Mouse (Mus musculus) midbrain, embryonic 15.5 days (tissue): ENCODE results near the gene Tead4. TPM values are rescaled to one million over a fixed set of nuclear protein-coding genes. Genes with fewer than 3 reads are reported as not detected.

ENCODE experiments used
- ATAC-seq: fragments of 200-750 bp; cut with Nextera tagmentation; replicated peaks from 2 replicates; pipeline ENCODE4 v1.8.0; 2017; ENCODE audit warnings: moderate TSS enrichment
- H3K27ac ChIP-seq: fragments of 300-500 bp; sonication (generic); 2 replicates; pipeline ENCODE4 v1.5.1; 2015; ENCODE audit warnings: mild to moderate bottlenecking, inconsistent platforms
- H3K27me3 ChIP-seq: fragments of 300-500 bp; sonication (generic); replicated peaks from 2 replicates; pipeline ENCODE4 v1.6.1; 2015; ENCODE audit warnings: inconsistent platforms
- H3K36me3 ChIP-seq: fragments of 300-500 bp; sonication (generic); replicated peaks from 2 replicates; pipeline ENCODE4 v1.6.1; 2015; ENCODE audit warnings: inconsistent platforms
- H3K4me1 ChIP-seq: fragments of 300-500 bp; sonication (generic); 2 replicates; pipeline ENCODE4 v1.6.1; 2015; ENCODE audit warnings: inconsistent platforms
- H3K4me2 ChIP-seq: fragments of 300-500 bp; sonication (generic); 2 replicates; pipeline ENCODE4 v1.6.1; 2015; ENCODE audit warnings: inconsistent platforms, mild to moderate bottlenecking, moderate library complexity
- H3K4me3 ChIP-seq: fragments of 300-500 bp; sonication (generic); 2 replicates; pipeline ENCODE4 v1.5.1; 2015; ENCODE audit warnings: mild to moderate bottlenecking, inconsistent platforms
- H3K9ac ChIP-seq: fragments of 300-500 bp; sonication (generic); 2 replicates; pipeline ENCODE4 v1.6.1; 2015; ENCODE audit warnings: mild to moderate bottlenecking, inconsistent platforms
- H3K9me3 ChIP-seq: fragments of 300-500 bp; sonication (generic); 2 replicates; pipeline ENCODE4 v1.6.1; 2016; ENCODE audit warnings: inconsistent platforms
- WGBS: fragments of 180-500 bp; shearing (Covaris S2); methylation state at CpG from one replicate; pipeline ENCODE4 v1.1.7; 2015; ENCODE audit warnings: mixed read lengths; 5-methylcytosine and 5-hydroxymethylcytosine counted together
- polyA plus RNA-seq: library from polyadenylated mRNA; unstranded; fragments of >200 nt; fragmentation: Nextera tagmentation; extraction: Ambion mirVana; gene quantifications from 2 replicates; pipeline ENCODE4 v1.2.1, GENCODE M21; 2015

The Tead4 gene
- polyA plus RNA-seq, 1 experiment from 2014 or later: 0.65 TPM

- no peak for ATAC-seq
- Histone ChIP-seq H3K27me3 (no peaks in the 10 kb centered on the region), H3K27ac (no peak overlapping the region), H3K4me3 (no peak overlapping the region), H3K9ac (no peak overlapping the region), H3K4me2 (no peak overlapping the region), H3K4me1 (peaks cover 1% of the 10 kb centered on the region; the same call in 1 of the 2 replicates), H3K9me3 (no peaks in the 10 kb centered on the region), H3K36me3 (no peaks in the 10 kb centered on the region)
- whole genome bisulfite sequencing: 63% methylated on average over 14 of the region's 14 CpGs
Observed at GRCm38 (mm10) chr6:128280472-128281145, 20.0 kb downstream of the Tead4 start.

- no peak overlapping the region for H3K4me3 ChIP-seq
- H3K4me2 ChIP-seq: no peak overlapping the region
- H3K27me3 ChIP-seq: no peaks in the 10 kb centered on the region
- H3K9ac ChIP-seq: no peak overlapping the region
- no peaks in the 10 kb centered on the region for H3K4me1 ChIP-seq
- 59% methylated on average over 5 of the region's 5 CpGs for WGBS
- ATAC-seq: no peak
- H3K9me3 ChIP-seq: no peaks in the 10 kb centered on the region
- H3K27ac ChIP-seq: no peak overlapping the region
- no peaks in the 10 kb centered on the region for H3K36me3 ChIP-seq
Observed at GRCm38 (mm10) chr6:128279608-128280007, 21.0 kb downstream of the Tead4 start.

GRCm38 (mm10) chr6:128279099-128279498 lies 21.5 kb downstream of the Tead4 start:
- Histone ChIP-seq H3K4me3 (no peak overlapping the region), H3K36me3 (no peaks in the 10 kb centered on the region), H3K27ac (no peak overlapping the region), H3K4me2 (no peak overlapping the region), H3K9me3 (no peaks in the 10 kb centered on the region), H3K9ac (no peak overlapping the region), H3K27me3 (no peaks in the 10 kb centered on the region), H3K4me1 (no peaks in the 10 kb centered on the region)
- no peak for ATAC-seq
- WGBS: 81% methylated on average over 4 of the region's 4 CpGs

GRCm38 (mm10) chr6:128277132-128278085 lies 23.2 kb downstream of the Tead4 start:
- Histone ChIP-seq H3K36me3 (no peaks in the 10 kb centered on the region), H3K4me1 (no peaks in the 10 kb centered on the region), H3K9ac (no peak overlapping the region), H3K4me3 (no peak overlapping the region), H3K27me3 (no peaks in the 10 kb centered on the region), H3K27ac (no peak overlapping the region), H3K9me3 (no peaks in the 10 kb centered on the region), H3K4me2 (no peak overlapping the region)
- no peak for ATAC-seq
- 87% methylated on average over 11 of the region's 11 CpGs for WGBS

GRCm38 (mm10) chr6:128276349-128276748 lies 24.3 kb downstream of the Tead4 start:
- Histone ChIP-seq H3K9ac (no peak overlapping the region), H3K27ac (no peak overlapping the region), H3K27me3 (no peaks in the 10 kb centered on the region), H3K4me2 (no peak overlapping the region), H3K9me3 (no peaks in the 10 kb centered on the region), H3K4me1 (no peaks in the 10 kb centered on the region), H3K36me3 (no peaks in the 10 kb centered on the region), H3K4me3 (no peak overlapping the region)
- WGBS: 86% methylated on average over 6 of the region's 6 CpGs
- no peak for ATAC-seq

DNA sequence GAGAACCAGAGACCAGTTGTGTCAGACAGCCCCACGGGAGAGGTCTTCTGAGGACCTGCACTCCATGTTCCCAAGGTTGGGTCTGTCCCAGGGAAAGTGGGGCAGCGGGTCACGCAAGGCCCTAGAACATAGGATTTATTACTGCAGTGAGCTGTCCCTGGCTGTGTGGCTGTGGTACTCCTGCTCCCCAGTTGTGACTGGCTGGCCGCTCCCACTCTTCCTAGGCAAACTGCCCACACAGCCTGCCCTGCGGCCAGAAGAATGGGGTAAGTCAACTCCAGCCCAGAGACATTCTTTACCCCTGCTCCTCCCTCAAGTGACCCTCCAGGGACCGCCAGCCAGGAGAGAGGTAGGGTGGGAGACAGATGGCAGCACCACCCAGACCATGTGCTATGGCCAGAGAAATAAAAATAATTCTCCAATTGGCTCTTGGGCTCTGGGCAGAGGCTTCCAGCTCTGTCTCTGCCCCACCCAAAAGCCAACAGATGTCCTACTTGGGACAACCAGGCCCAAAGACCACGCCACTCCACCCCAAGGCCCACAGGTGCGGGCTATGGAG lies 25.0 kb downstream of the Tead4 start:
- Histone ChIP-seq H3K4me1 (no peaks in the 10 kb centered on the region), H3K4me2 (no peak overlapping the region), H3K4me3 (no peak overlapping the region), H3K27me3 (no peaks in the 10 kb centered on the region), H3K9ac (no peak overlapping the region), H3K27ac (no peak overlapping the region), H3K36me3 (no peaks in the 10 kb centered on the region), H3K9me3 (no peaks in the 10 kb centered on the region)
- WGBS: 92% methylated on average over 8 of the region's 8 CpGs
- no peak for ATAC-seq

DNA sequence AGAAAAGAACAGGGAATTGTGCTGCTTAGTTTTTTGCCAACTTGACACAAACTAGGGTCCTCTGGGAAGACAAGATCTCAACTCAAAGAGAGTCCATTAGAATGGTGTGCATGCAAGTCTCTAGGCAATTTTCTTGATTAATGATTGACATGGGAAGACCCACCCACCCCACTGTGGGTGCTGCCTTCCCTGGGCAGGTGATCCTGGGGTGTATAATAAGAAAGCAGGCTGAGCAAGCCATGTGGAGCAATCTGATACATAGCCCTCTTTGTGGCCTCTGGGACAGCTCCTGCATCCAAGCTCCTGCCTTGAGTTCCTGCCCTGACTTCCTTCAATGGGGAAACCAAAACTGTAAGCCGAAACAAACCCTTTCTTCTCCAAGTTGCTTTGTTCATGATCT lies 27.1 kb downstream of the Tead4 start:
- H3K27ac ChIP-seq: no peak overlapping the region
- H3K4me1 ChIP-seq: no peaks in the 10 kb centered on the region
- no peak overlapping the region for H3K4me3 ChIP-seq
- no peaks in the 10 kb centered on the region for H3K9me3 ChIP-seq
- ATAC-seq: no peak
- no peaks in the 10 kb centered on the region for H3K36me3 ChIP-seq
- WGBS: 62% methylated on average over 1 of the region's 1 CpGs
- no peak overlapping the region for H3K4me2 ChIP-seq
- H3K9ac ChIP-seq: no peak overlapping the region
- no peaks in the 10 kb centered on the region for H3K27me3 ChIP-seq

GRCm38 (mm10) chr6:128272754-128273153 lies 27.9 kb downstream of the Tead4 start:
- H3K9me3 ChIP-seq: no peaks in the 10 kb centered on the region
- no peak overlapping the region for H3K9ac ChIP-seq
- H3K4me1 ChIP-seq: no peaks in the 10 kb centered on the region
- ATAC-seq: no peak
- WGBS: 97% methylated on average over 17 of the region's 17 CpGs
- no peak overlapping the region for H3K4me3 ChIP-seq
- no peaks in the 10 kb centered on the region for H3K27me3 ChIP-seq
- H3K27ac ChIP-seq: no peak overlapping the region
- H3K4me2 ChIP-seq: no peak overlapping the region
- H3K36me3 ChIP-seq: no peaks in the 10 kb centered on the region

GRCm38 (mm10) chr6:128269850-128270249 lies 30.8 kb downstream of the Tead4 start:
- 74% methylated on average over 4 of the region's 4 CpGs for WGBS
- no peak overlapping the region for H3K9ac ChIP-seq
- H3K27ac ChIP-seq: no peak overlapping the region
- H3K27me3 ChIP-seq: no peaks in the 10 kb centered on the region
- no peaks in the 10 kb centered on the region for H3K4me1 ChIP-seq
- H3K4me3 ChIP-seq: no peak overlapping the region
- no peak overlapping the region for H3K4me2 ChIP-seq
- ATAC-seq: no peak
- no peaks in the 10 kb centered on the region for H3K36me3 ChIP-seq
- no peaks in the 10 kb centered on the region for H3K9me3 ChIP-seq

GRCm38 (mm10) chr6:128264870-128265526 lies 35.6 kb downstream of the Tead4 start:
- H3K9ac ChIP-seq: no peak overlapping the region
- no peak overlapping the region for H3K27ac ChIP-seq
- no peak overlapping the region for H3K4me3 ChIP-seq
- no peak for ATAC-seq
- no peaks in the 10 kb centered on the region for H3K9me3 ChIP-seq
- 77% methylated on average over 8 of the region's 8 CpGs for WGBS
- no peaks in the 10 kb centered on the region for H3K36me3 ChIP-seq
- no peaks in the 10 kb centered on the region for H3K4me1 ChIP-seq
- no peak overlapping the region for H3K4me2 ChIP-seq
- H3K27me3 ChIP-seq: no peaks in the 10 kb centered on the region

DNA sequence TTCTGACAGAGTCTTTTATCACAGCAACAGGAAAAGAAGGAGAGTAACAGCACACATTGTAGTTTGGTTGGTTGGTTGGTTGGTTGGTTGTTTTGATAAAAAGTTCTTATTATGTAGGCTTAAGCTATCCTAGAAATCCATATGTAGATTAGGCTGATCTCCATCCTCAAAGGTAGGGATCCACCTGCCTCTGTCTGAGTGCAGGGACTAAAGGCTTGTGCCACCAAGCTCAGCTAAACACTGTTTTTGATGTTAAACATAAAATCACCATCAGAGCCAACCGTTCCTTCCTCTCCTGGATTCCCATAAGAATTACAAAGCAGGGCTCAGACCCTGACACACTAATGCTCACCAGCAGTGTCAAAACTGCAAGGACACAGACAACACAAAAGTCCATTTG lies 39.1 kb downstream of the Tead4 start:
- no peak for ATAC-seq
- no peak overlapping the region for H3K4me3 ChIP-seq
- H3K27me3 ChIP-seq: no peaks in the 10 kb centered on the region
- H3K27ac ChIP-seq: no peak overlapping the region
- no peak overlapping the region for H3K4me2 ChIP-seq
- H3K4me1 ChIP-seq: no peaks in the 10 kb centered on the region
- H3K9ac ChIP-seq: no peak overlapping the region
- WGBS: 62% methylated on average over 1 of the region's 1 CpGs
- H3K36me3 ChIP-seq: no peaks in the 10 kb centered on the region
- no peaks in the 10 kb centered on the region for H3K9me3 ChIP-seq

DNA sequence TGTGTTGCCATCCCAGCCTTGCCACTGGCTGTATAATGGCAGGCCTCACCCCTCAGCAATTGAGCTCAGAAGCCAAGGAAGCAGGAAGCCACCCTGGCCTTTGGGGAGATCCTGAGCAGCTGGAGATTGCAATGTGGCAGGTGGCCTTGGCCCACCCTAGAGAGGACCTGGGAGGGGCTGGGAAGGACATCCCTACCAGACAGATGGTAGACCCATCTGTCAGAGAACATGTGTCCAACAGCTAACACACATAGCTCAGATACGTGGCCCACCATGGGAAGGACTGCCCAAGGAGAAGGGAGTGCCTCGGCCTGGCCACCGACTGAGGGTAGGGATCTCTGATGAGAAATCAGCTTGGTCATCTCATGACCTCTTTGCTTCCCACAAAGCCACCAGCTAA lies 41.4 kb downstream of the Tead4 start:
- Histone ChIP-seq H3K9ac (no peak overlapping the region), H3K27ac (no peak overlapping the region), H3K36me3 (no peaks in the 10 kb centered on the region), H3K27me3 (no peaks in the 10 kb centered on the region), H3K4me2 (no peak overlapping the region), H3K4me3 (no peak overlapping the region), H3K9me3 (no peaks in the 10 kb centered on the region), H3K4me1 (no peaks in the 10 kb centered on the region)
- no peak for ATAC-seq
- 93% methylated on average over 3 of the region's 3 CpGs for WGBS
